Mouse (Mus musculus): Measurements from ENCODE around the gene Kif20b. TPM values are rescaled to one million over a fixed set of nuclear protein-coding genes. Genes with fewer than 3 reads are reported as not detected.

The Kif20b gene
- polyA plus RNA-seq, 2 experiments = 28.1 to 45.5 TPM

- H3K27ac ChIP-seq (replicated peaks; ENCODE audit: low read depth, low read length) = no peak overlapping the region
- 79% methylated on average over 4 of the region's 4 CpGs for WGBS
- no peaks in the 10 kb centered on the region for H3K27me3 ChIP-seq (ENCODE audit: control insufficient read depth, insufficient read depth, low read length)
- no peak overlapping the region for H3K4me2 ChIP-seq (replicated peaks; ENCODE audit: low read depth, low read length, severe bottlenecking)
- H3K36me3 ChIP-seq (ENCODE audit: control insufficient read depth, insufficient read depth, low read length) = no peaks in the 10 kb centered on the region
- no peak overlapping the region for H3K9ac ChIP-seq (ENCODE audit: low read depth, low read length, severe bottlenecking)
- no peaks in the 10 kb centered on the region for H3K9me3 ChIP-seq (ENCODE audit: control insufficient read depth, low read length)
- no peak overlapping the region for H3K4me3 ChIP-seq (replicated peaks; ENCODE audit: low read length)
- ATAC-seq (ENCODE audit: low FRiP score, low read depth) = no peak
- H3K4me1 ChIP-seq (ENCODE audit: control insufficient read depth, insufficient read depth, low read length) = no peaks in the 10 kb centered on the region
- DNase-seq (ENCODE audit: low spot score) = no peak
- no peak for TF ChIP-seq POLR2A (IDR thresholded peaks at IDR 0.05; ENCODE audit: borderline replicate concordance, extremely low read depth, insufficient read depth, insufficient read length)
Measured at GRCm38 (mm10) chr19:34920066-34920465, 2.1 kb upstream of the Kif20b start.

- Histone ChIP-seq H3K36me3 (ENCODE audit: control insufficient read depth, insufficient read depth, low read length) (no peaks in the 10 kb centered on the region), H3K27me3 (ENCODE audit: control insufficient read depth, insufficient read depth, low read length) (no peaks in the 10 kb centered on the region), H3K4me3 (replicated peaks; ENCODE audit: low read length) (no peak overlapping the region), H3K9me3 (ENCODE audit: control insufficient read depth, low read length) (no peaks in the 10 kb centered on the region), H3K9ac (ENCODE audit: low read depth, low read length, severe bottlenecking) (no peak overlapping the region), H3K4me2 (replicated peaks; ENCODE audit: low read depth, low read length, severe bottlenecking) (no peak overlapping the region), H3K27ac (replicated peaks; ENCODE audit: low read depth, low read length) (no peak overlapping the region), H3K4me1 (ENCODE audit: control insufficient read depth, insufficient read depth, low read length) (no peaks in the 10 kb centered on the region)
- DNase-seq (ENCODE audit: low spot score) = no peak
- no peak for TF ChIP-seq POLR2A (IDR thresholded peaks at IDR 0.05; ENCODE audit: borderline replicate concordance, extremely low read depth, insufficient read depth, insufficient read length)
- no peak for ATAC-seq (ENCODE audit: low FRiP score, low read depth)
- WGBS = 73% methylated on average over 3 of the region's 3 CpGs
Measured at GRCm38 (mm10) chr19:34920531-34920930, 1.6 kb upstream of the Kif20b start.

- no peak overlapping the region; the same call in 1 of the 2 replicates for H3K27ac ChIP-seq (replicated peaks; ENCODE audit: low read depth, low read length)
- no peaks in the 10 kb centered on the region for H3K27me3 ChIP-seq (ENCODE audit: control insufficient read depth, insufficient read depth, low read length)
- DNase-seq (ENCODE audit: low spot score) (no peak), ATAC-seq (ENCODE audit: low FRiP score, low read depth) (no peak)
- WGBS = 25% methylated on average over 7 of the region's 7 CpGs
- H3K9me3 ChIP-seq (ENCODE audit: control insufficient read depth, low read length) = no peaks in the 10 kb centered on the region
- no peaks in the 10 kb centered on the region for H3K4me1 ChIP-seq (ENCODE audit: control insufficient read depth, insufficient read depth, low read length)
- no peak for TF ChIP-seq POLR2A (IDR thresholded peaks at IDR 0.05; ENCODE audit: borderline replicate concordance, extremely low read depth, insufficient read depth, insufficient read length)
- peak overlapping the region; percentile 84 for H3K4me3 ChIP-seq (replicated peaks; ENCODE audit: low read length)
- peak overlapping the region; percentile 64 for H3K4me2 ChIP-seq (replicated peaks; ENCODE audit: low read depth, low read length, severe bottlenecking)
- no peak overlapping the region for H3K9ac ChIP-seq (ENCODE audit: low read depth, low read length, severe bottlenecking)
- H3K36me3 ChIP-seq (ENCODE audit: control insufficient read depth, insufficient read depth, low read length) = no peaks in the 10 kb centered on the region
Measured at GRCm38 (mm10) chr19:34921253-34921651, 909 bp upstream of the Kif20b start.

- DNase-seq (ENCODE audit: low spot score) (peak; percentile 6), ATAC-seq (ENCODE audit: low FRiP score, low read depth) (no peak)
- Histone ChIP-seq H3K36me3 (ENCODE audit: control insufficient read depth, insufficient read depth, low read length) (no peaks in the 10 kb centered on the region), H3K27me3 (ENCODE audit: control insufficient read depth, insufficient read depth, low read length) (no peaks in the 10 kb centered on the region), H3K27ac (replicated peaks; ENCODE audit: low read depth, low read length) (peak overlapping the region; percentile 52; the same call in 1 of the 2 replicates), H3K4me3 (replicated peaks; ENCODE audit: low read length) (peak overlapping the region; percentile 84), H3K4me2 (replicated peaks; ENCODE audit: low read depth, low read length, severe bottlenecking) (peak overlapping the region; percentile 64), H3K9me3 (ENCODE audit: control insufficient read depth, low read length) (no peaks in the 10 kb centered on the region), H3K9ac (ENCODE audit: low read depth, low read length, severe bottlenecking) (peak overlapping the region; percentile 64), H3K4me1 (ENCODE audit: control insufficient read depth, insufficient read depth, low read length) (no peaks in the 10 kb centered on the region)
- WGBS = under 1% methylated on average over 9 of the region's 9 CpGs
- no peak for TF ChIP-seq POLR2A (IDR thresholded peaks at IDR 0.05; ENCODE audit: borderline replicate concordance, extremely low read depth, insufficient read depth, insufficient read length)
Measured at GRCm38 (mm10) chr19:34922603-34922963, 422 bp downstream of the Kif20b start.

GRCm38 (mm10) chr19:34947206-34947605, 25.0 kb downstream of the Kif20b start:
- no peak for ATAC-seq (ENCODE audit: low FRiP score, low read depth)
- no peak overlapping the region for H3K4me2 ChIP-seq (replicated peaks; ENCODE audit: low read depth, low read length, severe bottlenecking)
- no peaks in the 10 kb centered on the region for H3K27me3 ChIP-seq (ENCODE audit: control insufficient read depth, insufficient read depth, low read length)
- TF ChIP-seq POLR2A (IDR thresholded peaks at IDR 0.05; ENCODE audit: borderline replicate concordance, extremely low read depth, insufficient read depth, insufficient read length) = no peak
- no peak overlapping the region for H3K9ac ChIP-seq (ENCODE audit: low read depth, low read length, severe bottlenecking)
- DNase-seq (ENCODE audit: low spot score) = no peak
- no peaks in the 10 kb centered on the region for H3K9me3 ChIP-seq (ENCODE audit: control insufficient read depth, low read length)
- no peaks in the 10 kb centered on the region for H3K4me1 ChIP-seq (ENCODE audit: control insufficient read depth, insufficient read depth, low read length)
- no peak overlapping the region for H3K4me3 ChIP-seq (replicated peaks; ENCODE audit: low read length)
- peaks cover 52% of the 10 kb centered on the region for H3K36me3 ChIP-seq (ENCODE audit: control insufficient read depth, insufficient read depth, low read length)
- H3K27ac ChIP-seq (replicated peaks; ENCODE audit: low read depth, low read length) = no peak overlapping the region
- WGBS = 95% methylated on average over 1 of the region's 1 CpGs

Data from limb, embryonic 14.5 days (tissue).